Mouse (Mus musculus): ENCODE data around the gene Ppard.

DNA sequence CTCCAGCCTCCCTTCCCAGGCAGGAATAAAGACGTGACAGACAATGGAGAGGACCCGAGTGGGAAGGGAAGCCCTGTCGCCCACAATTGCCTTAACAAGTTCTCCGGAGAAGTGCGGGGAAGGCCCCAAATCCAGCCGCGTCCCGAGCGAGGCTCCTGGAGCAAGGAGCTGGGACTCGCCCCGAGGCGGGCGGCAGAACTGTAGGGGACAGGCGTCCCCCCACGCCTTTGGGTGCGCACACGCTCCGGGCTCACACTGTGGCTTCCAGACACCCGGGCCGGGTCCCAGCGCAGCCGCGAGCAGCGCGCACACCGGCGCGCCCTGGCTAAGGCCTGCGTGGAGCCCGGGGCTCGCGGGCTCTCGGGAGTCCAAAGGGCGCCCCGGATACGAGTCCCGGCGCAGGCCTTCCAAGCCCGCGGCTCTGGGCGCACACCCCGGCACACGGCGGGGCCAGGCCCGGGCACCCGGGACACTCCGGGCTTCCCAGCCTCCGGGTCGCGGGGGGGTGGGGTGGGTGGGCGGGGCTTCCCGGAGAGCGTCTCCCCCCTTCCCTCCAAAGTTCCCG is 117.5 kb downstream of the Ppard start:
- TF ChIP-seq CTCF (IDR thresholded peaks at IDR 0.05; ENCODE audit: borderline replicate concordance, insufficient read depth, low read depth, low read length) (no peak), POLR2A (IDR thresholded peaks at IDR 0.05; ENCODE audit: borderline replicate concordance, insufficient read depth, low read length) (no peak)
